Mouse (Mus musculus) hindbrain, postnatal 0 days (tissue): ENCODE measurements around the gene Gal. TPM values are rescaled to one million over a fixed set of nuclear protein-coding genes. Genes with fewer than 3 reads are reported as not detected.

Experiments used
- ATAC-seq: fragments of 200-750 bp; cut with Nextera tagmentation; 2 replicates; pipeline ENCODE4 v1.8.0; 2017; ENCODE audit warnings: mild to moderate bottlenecking, moderate TSS enrichment, moderate library complexity
- DNase-seq: peaks from one replicate; pipeline ENCODE4 v3.0.0-alpha.2; 2015; ENCODE audit warnings: low spot score
- H3K27ac ChIP-seq: fragments of 300-500 bp; sonication (generic); 2 replicates; pipeline ENCODE4 v1.5.1; 2014; ENCODE audit warnings: mild to moderate bottlenecking
- H3K27me3 ChIP-seq: fragments of 300-500 bp; sonication (generic); 2 replicates; pipeline ENCODE4 v1.6.1; 2014; ENCODE audit warnings: low read length, mixed read lengths; ENCODE audit not compliant: insufficient read depth
- H3K36me3 ChIP-seq: fragments of 300-500 bp; sonication (generic); 2 replicates; pipeline ENCODE4 v1.6.1; 2014; ENCODE audit warnings: low read length, mixed read lengths; ENCODE audit not compliant: insufficient read depth
- H3K4me1 ChIP-seq: fragments of 300-500 bp; sonication (generic); 2 replicates; pipeline ENCODE4 v1.6.1; 2014; ENCODE audit warnings: antibody characterized with exemption, low read length, mixed read lengths; ENCODE audit not compliant: insufficient read depth
- H3K4me2 ChIP-seq: fragments of 300-500 bp; sonication (generic); 2 replicates; pipeline ENCODE4 v1.6.1; 2014; ENCODE audit warnings: low read depth, mild to moderate bottlenecking, low read length, moderate library complexity, mixed read lengths
- H3K4me3 ChIP-seq: fragments of 300-500 bp; sonication (generic); 2 replicates; pipeline ENCODE4 v1.5.1; 2014; ENCODE audit warnings: low read length
- H3K9ac ChIP-seq: fragments of 300-500 bp; sonication (generic); replicated peaks from 2 replicates; pipeline ENCODE4 v1.6.1; 2014; ENCODE audit warnings: mild to moderate bottlenecking, low read length, moderate library complexity, mixed read lengths
- H3K9me3 ChIP-seq: fragments of 300-500 bp; sonication (generic); 2 replicates; pipeline ENCODE4 v1.6.1; 2016; ENCODE audit warnings: low read length, mixed read lengths
- CTCF ChIP-seq: IDR thresholded peaks from 2 replicates; pipeline ENCODE4 v1.5.1; 2016; ENCODE audit warnings: antibody characterized with exemption, control low read depth, low read depth
- WGBS: fragments of 180-500 bp; shearing (Covaris S2); extraction: QIAGEN DNeasy Blood & Tissue Kit; methylation state at CpG from one replicate; pipeline ENCODE4 v1.1.7; 2014; 5-methylcytosine and 5-hydroxymethylcytosine counted together
- polyA plus RNA-seq: library from polyadenylated mRNA; unstranded; fragments of >200 nt; fragmentation: Nextera tagmentation; extraction: Ambion mirVana; gene quantifications from 2 replicates; pipeline ENCODE4 v1.2.1, GENCODE M21; 2015
- total RNA-seq: library from RNA; depleted of rRNA; stranded (reverse); fragments of >200 nt; gene quantifications from 2 replicates; pipeline ENCODE4 v1.2.3, GENCODE M21; 2014

Gal gene
- total and polyA plus RNA-seq, 2 experiments from 2014 or later: 3.7 to 29.4 TPM

GRCm38 (mm10) chr19:3434641-3435040 is 20.3 kb upstream of the Gal start:
- Histone ChIP-seq H3K9ac (no peak overlapping the region), H3K4me1 (no peaks in the 10 kb centered on the region), H3K27ac (no peak overlapping the region), H3K9me3 (no peaks in the 10 kb centered on the region), H3K4me2 (no peak overlapping the region), H3K36me3 (no peaks in the 10 kb centered on the region), H3K27me3 (no peaks in the 10 kb centered on the region), H3K4me3 (no peak overlapping the region)
- no peak for TF ChIP-seq CTCF
- 43% methylated on average over 4 of the region's 4 CpGs for WGBS
- no peak for ATAC-seq
- DNase-seq: no peak

- H3K9me3 ChIP-seq: no peaks in the 10 kb centered on the region
- H3K4me3 ChIP-seq: no peak overlapping the region
- H3K4me1 ChIP-seq: no peaks in the 10 kb centered on the region
- H3K4me2 ChIP-seq: no peak overlapping the region
- no peak for ATAC-seq
- no peak overlapping the region for H3K27ac ChIP-seq
- no peak for DNase-seq
- no peak for TF ChIP-seq CTCF
- no peaks in the 10 kb centered on the region for H3K36me3 ChIP-seq
- H3K27me3 ChIP-seq: no peaks in the 10 kb centered on the region
- no peak overlapping the region for H3K9ac ChIP-seq
- WGBS: 30% methylated on average over 4 of the region's 4 CpGs
Measured at GRCm38 (mm10) chr19:3434124-3434523, 19.8 kb upstream of the Gal start.

GRCm38 (mm10) chr19:3431969-3432368 is 17.6 kb upstream of the Gal start:
- H3K4me1 ChIP-seq: no peaks in the 10 kb centered on the region
- no peak for TF ChIP-seq CTCF

GRCm38 (mm10) chr19:3431066-3431465 is 16.7 kb upstream of the Gal start:
- Histone ChIP-seq H3K9ac (no peak overlapping the region), H3K4me2 (no peak overlapping the region), H3K4me3 (no peak overlapping the region), H3K9me3 (no peaks in the 10 kb centered on the region), H3K27ac (no peak overlapping the region), H3K36me3 (no peaks in the 10 kb centered on the region), H3K4me1 (no peaks in the 10 kb centered on the region), H3K27me3 (no peaks in the 10 kb centered on the region)
- DNase-seq: no peak
- TF ChIP-seq CTCF: no peak
- no peak for ATAC-seq
- 78% methylated on average over 7 of the region's 7 CpGs for WGBS

More at GRCm38 (mm10) chr19:3431969-3432368, 17.6 kb upstream of the Gal start:
- Histone ChIP-seq H3K4me3 (no peak overlapping the region), H3K27me3 (no peaks in the 10 kb centered on the region), H3K9ac (no peak overlapping the region), H3K36me3 (no peaks in the 10 kb centered on the region), H3K27ac (no peak overlapping the region), H3K9me3 (no peaks in the 10 kb centered on the region), H3K4me2 (no peak overlapping the region)
- ATAC-seq (no peak), DNase-seq (no peak)
- 78% methylated on average over 2 of the region's 2 CpGs for WGBS

GRCm38 (mm10) chr19:3429156-3429816 is 14.9 kb upstream of the Gal start:
- Histone ChIP-seq H3K36me3 (no peaks in the 10 kb centered on the region), H3K27me3 (no peaks in the 10 kb centered on the region), H3K9ac (no peak overlapping the region), H3K4me2 (no peak overlapping the region), H3K9me3 (no peaks in the 10 kb centered on the region), H3K27ac (peak overlapping the region; percentile 51), H3K4me1 (no peaks in the 10 kb centered on the region), H3K4me3 (no peak overlapping the region)
- ATAC-seq: peak; percentile 60
- TF ChIP-seq CTCF: peak; percentile 52
- whole genome bisulfite sequencing: 34% methylated on average over 7 of the region's 7 CpGs
- DNase-seq: peak; percentile 58

GRCm38 (mm10) chr19:3428057-3428830 is 13.9 kb upstream of the Gal start:
- H3K9ac ChIP-seq: no peak overlapping the region
- TF ChIP-seq CTCF: no peak
- no peaks in the 10 kb centered on the region for H3K36me3 ChIP-seq
- ATAC-seq: no peak
- no peak overlapping the region for H3K4me2 ChIP-seq
- 0 out of 2 replicates have a peak overlapping the region, but pooled peaks have one; percentile 2 for H3K27ac ChIP-seq
- H3K9me3 ChIP-seq: no peaks in the 10 kb centered on the region
- no peaks in the 10 kb centered on the region for H3K27me3 ChIP-seq
- DNase-seq: peak; percentile 32
- 57% methylated on average over 15 of the region's 15 CpGs for whole genome bisulfite sequencing
- no peak overlapping the region for H3K4me3 ChIP-seq
- H3K4me1 ChIP-seq: no peaks in the 10 kb centered on the region

GRCm38 (mm10) chr19:3424214-3424613 is 9.9 kb upstream of the Gal start:
- WGBS: 86% methylated on average over 2 of the region's 2 CpGs
- Histone ChIP-seq H3K9ac (no peak overlapping the region), H3K4me3 (no peak overlapping the region), H3K9me3 (no peaks in the 10 kb centered on the region), H3K4me2 (no peak overlapping the region), H3K27ac (no peak overlapping the region), H3K36me3 (no peaks in the 10 kb centered on the region), H3K4me1 (no peaks in the 10 kb centered on the region), H3K27me3 (no peaks in the 10 kb centered on the region)
- ATAC-seq (no peak), DNase-seq (no peak)
- TF ChIP-seq CTCF: no peak
